Mouse (Mus musculus) spleen, adult 2 months (tissue): ENCODE results near the gene Mtg2. TPM values are rescaled to one million over a fixed set of nuclear protein-coding genes. Genes with fewer than 3 reads are reported as not detected.

Experiments
- DNase-seq, 2 experiments: peaks; one replicate each; pipeline versions ENCODE4 v3.0.0 to v3.0.0-alpha.2; 2012 to 2021; ENCODE audit warnings: low spot score in 2 of 2, low read depth in 1 of 2
- H3K27ac ChIP-seq: fragments of 200-500 bp; 2 replicates; pipeline ENCODE4 v1.5.1; 2012; ENCODE audit warnings: low read length, inconsistent platforms; ENCODE audit not compliant: insufficient read depth
- H3K27me3 ChIP-seq: fragments of 200-500 bp; 2 replicates; pipeline ENCODE4 v1.6.1; 2012; ENCODE audit warnings: mild to moderate bottlenecking, moderate library complexity, low read length, inconsistent platforms; ENCODE audit not compliant: control insufficient read depth, insufficient read depth
- H3K36me3 ChIP-seq: fragments of 200-500 bp; 2 replicates; pipeline ENCODE4 v1.6.1; 2012; ENCODE audit warnings: mild to moderate bottlenecking, low read length, inconsistent platforms; ENCODE audit not compliant: control insufficient read depth, insufficient read depth
- H3K4me1 ChIP-seq: fragments of 200-500 bp; 2 replicates; pipeline ENCODE4 v1.6.1; 2011; ENCODE audit warnings: inconsistent platforms; ENCODE audit not compliant: control insufficient read depth, insufficient read depth, insufficient read length
- H3K4me3 ChIP-seq: fragments of 200-500 bp; 2 replicates; pipeline ENCODE4 v1.5.1; 2011; ENCODE audit warnings: mild to moderate bottlenecking, inconsistent platforms; ENCODE audit not compliant: insufficient read depth, insufficient read length; ENCODE audit errors: extremely low read depth
- CTCF ChIP-seq: fragments of 200-500 bp; IDR thresholded peaks from 2 replicates; pipeline ENCODE4 v1.5.1; 2011; ENCODE audit warnings: mild to moderate bottlenecking, inconsistent platforms; ENCODE audit not compliant: insufficient read depth, insufficient read length, insufficient replicate concordance; ENCODE audit errors: extremely low read depth
- POLR2A ChIP-seq: fragments of 200-500 bp; IDR thresholded peaks from 2 replicates; pipeline ENCODE4 v1.6.1; 2011; ENCODE audit warnings: low read depth, low read length, inconsistent platforms
- WGBS: fragments of 180-500 bp; shearing (Covaris S2); methylation state at CpG from one replicate; pipeline ENCODE4 v1.1.7; 2018; 5-methylcytosine and 5-hydroxymethylcytosine counted together
- polyA plus RNA-seq: library from polyadenylated mRNA; depleted of rRNA; stranded (reverse); fragments of >200 nt; gene quantifications from 2 replicates; pipeline ENCODE4 v1.2.3, GENCODE M21; 2012

Gene Mtg2
- polyA plus RNA-seq, 1 experiment: 13.9 TPM

DNA sequence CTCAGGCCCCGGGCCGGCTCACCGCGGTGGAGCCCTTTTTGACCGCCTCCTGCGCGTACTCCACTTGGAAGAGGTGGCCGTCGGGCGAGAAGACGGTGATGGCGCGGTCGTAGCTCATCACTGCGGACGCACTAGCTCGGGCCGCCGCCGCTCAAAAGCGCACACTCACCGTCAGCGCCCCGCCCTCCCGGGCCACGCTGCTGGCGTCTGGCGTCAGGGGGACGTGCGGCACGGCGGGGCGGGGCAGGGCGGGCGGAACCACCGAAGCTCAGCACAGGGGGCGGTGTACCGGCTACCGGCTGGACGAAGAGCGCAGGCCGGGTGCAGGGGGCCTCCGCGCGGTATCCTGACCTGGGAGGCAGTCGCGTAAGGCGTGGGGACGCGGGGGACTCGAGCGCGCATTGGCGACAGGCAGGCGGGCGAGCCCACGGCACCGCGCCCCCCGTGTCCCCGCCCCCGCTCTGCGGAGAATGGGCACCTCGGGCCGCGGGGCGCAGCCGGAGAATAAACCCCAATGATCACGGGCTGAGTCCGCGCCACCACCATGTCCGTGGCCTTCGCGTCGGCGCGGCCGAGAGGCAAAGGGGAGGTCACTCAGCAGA is 28.0 kb upstream of the Mtg2 start, which contains the start of the genes Psma7 and Ss18l1:
Gene Psma7 (minus strand): TSS at position 178 of the 602 bp plus-strand sequence.
Gene Ss18l1 (plus strand): TSS at position 254 of the 602 bp plus-strand sequence.
- Histone ChIP-seq H3K27me3 (no peaks in the 10 kb centered on the region), H3K4me1 (peaks cover 12% of the 10 kb centered on the region), H3K27ac (peak within 1 kb of the TSS; percentile 97), H3K36me3 (peaks cover 10% of the 10 kb centered on the region), H3K4me3 (peak within 1 kb of the TSS; percentile 99)
- WGBS: under 1% methylated on average over 78 of the region's 78 CpGs
- TF ChIP-seq POLR2A: peak; percentile 52
- TF ChIP-seq CTCF: no peak
- DNase-seq: peak; percentile 75 to 86

- H3K4me1 ChIP-seq: peaks cover 12% of the 10 kb centered on the region
- peak overlapping the region; percentile 97 for H3K27ac ChIP-seq
- peak in 1 of 2 experiments; percentile 48 for DNase-seq
- under 1% methylated on average over 66 of the region's 66 CpGs for WGBS
- H3K27me3 ChIP-seq: no peaks in the 10 kb centered on the region
- peaks cover 6% of the 10 kb centered on the region for H3K36me3 ChIP-seq
- H3K4me3 ChIP-seq: peak overlapping the region; percentile 99
- TF ChIP-seq CTCF (no peak), POLR2A (no peak)
These were observed 27.4 kb upstream of the Mtg2 start for GRCm38 (mm10) chr2:180042858-180043515.

DNA sequence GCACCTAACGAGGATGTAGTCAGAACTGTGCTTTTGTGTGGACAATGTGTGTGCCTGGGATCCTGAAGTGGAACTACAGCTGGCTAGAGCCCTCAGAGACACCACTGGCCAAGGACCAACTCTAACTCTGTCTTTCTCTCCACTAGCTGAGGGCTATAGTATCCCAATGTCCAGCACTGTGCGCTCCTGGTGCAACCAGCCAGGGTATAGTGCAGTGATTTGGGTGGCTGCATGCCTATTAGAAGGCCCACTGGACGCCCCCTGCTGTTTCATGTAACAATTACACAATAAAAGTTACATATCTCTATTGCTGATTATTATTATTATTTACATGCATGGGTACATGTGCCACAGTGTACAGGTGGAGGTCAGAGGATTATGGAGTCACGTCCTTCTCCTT is 25.1 kb upstream of the Mtg2 start:
- H3K4me1 ChIP-seq: peaks cover 12% of the 10 kb centered on the region
- H3K36me3 ChIP-seq: no peaks in the 10 kb centered on the region
- no peak overlapping the region for H3K4me3 ChIP-seq
- 47% methylated on average over 4 of the region's 4 CpGs for WGBS
- no peaks in the 10 kb centered on the region for H3K27me3 ChIP-seq
- H3K27ac ChIP-seq: no peak overlapping the region
- TF ChIP-seq POLR2A: no peak
- TF ChIP-seq CTCF: peak; percentile 38; the same call in 1 of the 2 replicates
- DNase-seq: peak in 1 of 2 experiments; percentile 29

DNA sequence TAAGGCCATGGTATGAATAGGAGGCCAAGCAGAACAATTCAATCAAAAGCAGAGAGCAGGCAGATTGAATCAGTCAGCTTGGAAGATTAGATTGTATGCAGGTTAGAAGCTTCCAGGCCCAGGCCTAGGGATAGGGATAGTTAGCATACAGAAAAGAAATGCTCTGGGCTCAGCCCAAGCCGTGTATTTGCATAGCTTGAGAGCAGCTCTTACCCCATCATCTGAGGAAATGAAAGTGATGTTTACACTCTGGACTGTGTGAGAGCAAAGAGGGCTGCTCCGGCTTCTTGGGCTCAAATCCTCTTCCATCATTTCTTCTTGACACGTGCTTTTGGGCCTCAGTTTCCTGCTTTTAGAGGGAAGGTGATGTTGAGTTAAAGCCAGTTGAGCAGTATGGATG is 22.8 kb upstream of the Mtg2 start:
- no peak overlapping the region for H3K27ac ChIP-seq
- 79% methylated on average over 3 of the region's 3 CpGs for WGBS
- no peak overlapping the region for H3K4me3 ChIP-seq
- DNase-seq: no peak
- H3K27me3 ChIP-seq: no peaks in the 10 kb centered on the region
- H3K4me1 ChIP-seq: peaks cover 9% of the 10 kb centered on the region
- TF ChIP-seq CTCF: no peak
- TF ChIP-seq POLR2A: no peak
- no peaks in the 10 kb centered on the region for H3K36me3 ChIP-seq

GRCm38 (mm10) chr2:180047980-180048635 is 22.3 kb upstream of the Mtg2 start:
- no peak for DNase-seq
- Histone ChIP-seq H3K27me3 (no peaks in the 10 kb centered on the region), H3K36me3 (no peaks in the 10 kb centered on the region), H3K4me1 (peaks cover 8% of the 10 kb centered on the region), H3K27ac (no peak overlapping the region), H3K4me3 (no peak overlapping the region)
- 96% methylated on average over 18 of the region's 18 CpGs for WGBS
- TF ChIP-seq POLR2A: no peak
- no peak for TF ChIP-seq CTCF

DNA sequence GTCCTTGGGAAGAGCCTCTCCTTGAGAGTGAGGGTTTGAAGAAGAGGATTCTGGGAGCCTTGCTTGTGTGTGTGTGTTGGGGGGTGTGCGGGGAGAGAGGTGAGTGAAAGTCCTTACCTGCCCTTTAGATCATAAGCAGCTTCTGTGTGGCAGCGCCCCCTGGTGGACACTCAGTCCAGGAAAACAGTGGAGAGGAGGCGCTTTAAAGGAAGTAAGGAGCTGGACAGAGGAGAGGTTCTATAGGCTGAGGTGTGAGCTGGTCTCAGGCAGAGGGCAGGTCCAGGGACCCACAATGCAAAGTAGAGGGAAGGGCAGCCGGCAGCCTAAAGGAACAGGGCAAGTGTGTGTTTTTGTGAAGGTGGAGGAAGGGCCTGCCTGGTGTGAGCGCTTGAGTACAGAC is 19.4 kb upstream of the Mtg2 start:
- Histone ChIP-seq H3K4me3 (no peak overlapping the region), H3K27ac (no peak overlapping the region), H3K36me3 (peaks cover 6% of the 10 kb centered on the region), H3K4me1 (peaks cover 2% of the 10 kb centered on the region; the same call in 1 of the 2 replicates), H3K27me3 (no peaks in the 10 kb centered on the region)
- TF ChIP-seq CTCF (peak; percentile 86; the same call in 1 of the 2 replicates), POLR2A (no peak)
- peak; percentile 57 to 79 for DNase-seq
- WGBS: 24% methylated on average over 5 of the region's 5 CpGs
